Mouse (Mus musculus): ENCODE measurements at regions not wholly inside any gene's neighbourhood (a gene's known extent, or its start where the extent isn't known, plus 50 kb on each side); places are given as distances from the start of the nearest gene placed in this dataset.
A peak's percentile ranks its signal among the peaks of the same experiment; 100 is the strongest.

DNA sequence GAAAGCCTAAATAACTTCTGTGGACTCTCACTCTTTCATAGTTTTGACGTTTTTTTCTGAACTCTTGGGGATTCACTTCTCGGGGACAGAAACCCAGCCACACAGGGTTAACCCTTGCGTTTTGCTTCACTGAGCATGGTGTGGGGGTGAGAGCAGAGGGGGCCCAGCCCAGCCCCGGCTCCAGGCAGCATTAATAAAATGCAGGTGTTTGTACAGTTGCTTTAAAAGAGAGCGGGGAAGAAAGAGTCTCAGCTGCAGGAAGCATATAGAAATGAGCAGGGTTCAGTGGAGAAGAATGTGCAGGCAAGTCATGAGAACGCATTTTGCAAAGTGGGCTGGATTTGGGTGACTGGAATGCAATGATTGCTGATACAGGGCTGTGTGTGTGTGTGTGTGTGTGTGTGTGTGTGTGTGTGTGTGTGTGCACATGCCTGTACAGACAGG is 91.8 kb downstream of the Zfp36l1 start:
- ATAC-seq (replicated peaks; ENCODE audit: low FRiP score, poor library complexity, severe bottlenecking): no peak

- ATAC-seq (replicated peaks; ENCODE audit: low FRiP score, poor library complexity, severe bottlenecking): no peak
Measured at GRCm38 (mm10) chr12:80018086-80018485, 94.7 kb downstream of the Zfp36l1 start.

GRCm38 (mm10) chr12:80017376-80017929 is 95.4 kb downstream of the Zfp36l1 start:
- ATAC-seq (replicated peaks; ENCODE audit: low FRiP score, poor library complexity, severe bottlenecking): no peak

- ATAC-seq (replicated peaks; ENCODE audit: low FRiP score, poor library complexity, severe bottlenecking): no peak
Measured at GRCm38 (mm10) chr12:80015938-80016337, 96.9 kb downstream of the Zfp36l1 start.

GRCm38 (mm10) chr12:80014598-80014983 is 98.2 kb downstream of the Zfp36l1 start:
- no peak for ATAC-seq (replicated peaks; ENCODE audit: low FRiP score, poor library complexity, severe bottlenecking)

DNA sequence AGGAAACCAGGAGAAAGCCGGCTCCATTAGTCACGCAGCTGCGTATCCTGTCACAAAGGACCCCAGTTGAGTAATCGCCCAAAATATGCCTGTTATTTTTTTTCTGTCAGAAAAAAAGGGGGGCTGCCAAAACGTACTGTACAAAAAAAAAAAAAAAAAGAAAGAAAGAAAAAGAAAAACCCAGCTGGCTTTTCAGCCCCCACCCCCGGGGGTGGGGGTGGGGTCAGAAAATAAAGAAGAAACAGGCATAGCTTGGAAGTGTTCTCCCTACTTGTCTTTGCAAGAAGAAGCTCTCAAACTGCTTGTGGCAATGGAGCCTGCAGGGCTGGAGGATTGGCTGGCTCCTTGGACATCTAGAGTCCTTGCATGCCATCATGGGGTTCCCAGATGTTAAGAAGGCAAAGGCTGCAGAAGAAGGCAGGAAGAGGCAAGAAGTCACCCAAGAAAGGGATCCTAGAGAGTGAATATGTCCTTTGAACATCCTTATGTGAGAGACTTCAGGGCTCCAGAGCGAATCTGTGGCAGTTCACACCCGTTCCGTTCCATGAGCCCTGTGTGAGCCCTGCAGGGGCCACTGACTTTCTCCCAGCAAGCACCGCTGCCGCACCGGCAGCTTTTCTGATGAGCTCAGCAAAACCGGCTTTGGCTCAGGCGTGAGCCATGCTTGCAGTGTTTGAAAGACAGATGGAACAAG is 98.8 kb downstream of the Zfp36l1 start:
- peak; percentile 73 for ATAC-seq (replicated peaks; ENCODE audit: low FRiP score, poor library complexity, severe bottlenecking)

GRCm38 (mm10) chr12:80013577-80013903 is 99.3 kb downstream of the Zfp36l1 start:
- no peak for ATAC-seq (replicated peaks; ENCODE audit: low FRiP score, poor library complexity, severe bottlenecking)

- no peak for ATAC-seq (replicated peaks; ENCODE audit: low FRiP score, poor library complexity, severe bottlenecking)
Measured at GRCm38 (mm10) chr12:80011916-80012315, 100.9 kb downstream of the Zfp36l1 start.

DNA sequence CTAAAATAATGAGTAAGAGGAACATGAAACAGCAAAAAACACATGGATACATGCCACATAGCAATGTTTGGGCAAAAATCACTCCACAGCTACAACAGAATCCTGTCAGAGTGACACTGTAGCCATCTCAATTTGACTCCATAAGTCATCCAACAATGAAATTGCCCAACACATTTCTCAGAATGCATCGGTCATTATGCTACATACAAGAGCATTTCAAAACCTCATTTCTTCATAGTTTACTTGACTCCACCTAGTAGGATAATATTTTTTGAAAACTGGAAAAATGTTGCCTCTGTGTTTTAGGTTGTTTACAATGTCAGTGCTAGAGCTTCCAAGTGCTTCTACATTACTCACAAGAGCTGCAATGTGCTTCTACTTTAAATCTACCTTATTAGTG is 101.9 kb downstream of the Zfp36l1 start:
- ATAC-seq (replicated peaks; ENCODE audit: low FRiP score, poor library complexity, severe bottlenecking): no peak

- ATAC-seq (replicated peaks; ENCODE audit: low FRiP score, poor library complexity, severe bottlenecking): no peak
Measured at GRCm38 (mm10) chr12:80010220-80010619, 102.6 kb downstream of the Zfp36l1 start.

DNA sequence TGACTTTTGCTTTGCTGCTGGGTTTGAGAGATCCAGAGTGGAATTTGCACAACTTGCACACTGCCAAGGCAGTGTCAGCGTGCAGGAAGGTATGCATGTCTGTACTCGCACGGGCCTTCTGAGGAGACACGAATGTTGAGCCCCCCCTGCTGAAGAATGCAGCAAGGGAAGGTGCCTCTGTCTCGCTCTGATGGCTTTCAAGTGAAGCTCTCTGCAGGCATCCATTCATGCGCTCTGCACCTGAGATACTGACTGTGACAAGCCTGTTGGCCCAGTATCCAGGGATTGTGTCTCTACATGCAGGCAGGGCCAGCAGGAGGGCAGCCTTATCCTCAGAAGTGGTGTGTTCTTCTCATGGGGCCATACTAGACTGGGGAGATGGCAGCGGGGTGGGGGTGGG is 105.0 kb downstream of the Zfp36l1 start:
- no peak for ATAC-seq (replicated peaks; ENCODE audit: low FRiP score, poor library complexity, severe bottlenecking)

DNA sequence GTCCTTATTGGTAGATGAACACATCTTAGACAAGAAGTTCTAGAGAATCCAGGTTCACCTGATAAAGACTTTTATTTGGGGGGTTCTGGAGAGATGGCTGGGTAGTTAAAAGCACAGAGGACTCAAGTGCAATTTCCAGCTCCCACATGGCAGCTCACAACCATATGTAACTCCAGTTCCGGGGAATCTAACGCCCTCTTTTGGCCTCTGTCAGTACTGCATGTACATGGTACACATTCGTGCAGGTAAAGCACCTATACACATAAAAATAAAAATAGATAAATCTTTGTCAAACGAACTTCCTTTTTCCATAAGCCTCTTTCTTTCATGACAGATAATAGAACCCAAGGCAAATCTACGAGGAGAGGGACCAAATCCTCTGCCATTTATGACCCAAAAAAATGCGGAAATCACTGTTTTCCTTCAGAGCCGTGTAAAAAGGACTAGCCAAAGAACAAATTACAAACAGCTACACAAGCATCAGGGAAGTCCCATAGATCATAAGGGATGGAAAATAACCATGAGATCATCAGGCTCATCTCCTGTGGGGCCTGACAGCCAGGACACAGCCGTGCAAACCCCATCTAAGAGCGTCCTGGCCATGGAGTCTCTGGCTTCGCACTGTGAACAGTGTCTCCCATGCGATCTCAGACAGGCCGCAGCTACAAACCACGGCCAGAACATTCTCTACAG is 107.4 kb downstream of the Zfp36l1 start:
- no peak for ATAC-seq (replicated peaks; ENCODE audit: low FRiP score, poor library complexity, severe bottlenecking)

DNA sequence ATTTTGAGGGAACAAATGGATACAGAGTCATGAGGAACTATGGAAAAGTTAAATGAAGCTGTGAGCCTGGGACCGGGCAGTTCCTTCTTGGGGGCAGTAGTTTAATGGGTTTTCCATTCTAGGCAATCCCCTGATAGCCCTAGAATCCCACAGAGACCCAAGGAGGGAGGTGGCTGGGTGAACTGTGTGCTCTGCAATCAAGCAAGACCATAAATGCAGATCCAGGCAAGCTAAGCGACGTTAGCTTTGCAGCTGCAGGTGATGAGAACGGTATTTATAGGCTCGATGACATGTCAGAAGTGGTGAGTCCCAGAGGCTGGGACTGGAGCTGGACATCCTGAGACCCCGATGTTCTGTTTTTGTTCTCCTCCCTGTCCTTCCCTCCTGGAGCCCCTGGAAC is 108.2 kb downstream of the Zfp36l1 start:
- ATAC-seq (replicated peaks; ENCODE audit: low FRiP score, poor library complexity, severe bottlenecking): no peak

- ATAC-seq (replicated peaks; ENCODE audit: low FRiP score, poor library complexity, severe bottlenecking): no peak
Measured at GRCm38 (mm10) chr12:80003486-80003885, 109.3 kb downstream of the Zfp36l1 start.

- no peak for ATAC-seq (replicated peaks; ENCODE audit: low FRiP score, poor library complexity, severe bottlenecking)
Measured at GRCm38 (mm10) chr12:80002474-80003125, 110.2 kb downstream of the Zfp36l1 start.

DNA sequence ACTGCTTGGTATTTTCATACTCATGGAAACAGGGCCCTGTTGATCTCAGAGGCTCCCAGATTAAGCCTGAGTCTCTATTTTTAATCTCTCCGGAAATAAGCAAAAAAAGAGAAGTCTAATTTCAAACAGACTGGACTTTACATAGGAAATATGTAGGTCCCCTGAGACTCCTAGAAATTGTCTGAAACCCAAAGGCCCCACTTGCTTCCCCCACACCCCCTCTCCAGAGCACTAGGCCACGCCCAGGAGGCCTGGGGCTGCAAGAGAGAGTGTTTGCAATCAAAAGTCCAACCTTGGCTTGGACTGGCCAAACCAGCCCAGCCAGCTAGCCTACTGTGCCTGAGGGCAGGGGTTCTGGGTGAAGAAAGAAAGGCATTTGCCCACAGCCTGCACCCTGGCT is 111.0 kb downstream of the Zfp36l1 start:
- no peak for ATAC-seq (replicated peaks; ENCODE audit: low FRiP score, poor library complexity, severe bottlenecking)

DNA sequence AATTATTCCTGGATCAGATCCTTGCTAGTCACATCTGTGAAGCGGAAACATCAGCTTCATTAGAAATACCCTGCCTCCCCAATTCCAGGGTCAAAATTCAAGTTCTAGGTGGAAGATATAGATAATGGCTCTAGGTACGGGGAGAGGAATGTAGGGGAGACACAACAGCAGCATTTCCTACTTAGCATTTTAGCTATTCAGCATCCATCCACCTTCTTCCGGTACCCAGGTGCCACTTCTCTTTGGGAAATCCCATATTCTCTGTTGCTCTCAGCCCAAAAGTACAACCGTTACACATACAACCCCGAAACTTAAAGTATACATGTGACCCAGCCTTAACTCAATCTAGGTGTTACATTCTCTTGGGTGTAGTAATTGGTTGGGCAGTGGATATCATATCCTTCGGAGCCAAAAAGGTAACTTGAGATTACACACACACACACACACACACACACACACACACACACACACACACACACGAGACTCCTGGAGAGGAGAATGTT is 112.9 kb downstream of the Zfp36l1 start:
- ATAC-seq (replicated peaks; ENCODE audit: low FRiP score, poor library complexity, severe bottlenecking): no peak

- ATAC-seq (replicated peaks; ENCODE audit: low FRiP score, poor library complexity, severe bottlenecking): no peak
Measured at GRCm38 (mm10) chr12:79998788-79999187, 114.0 kb downstream of the Zfp36l1 start.

DNA sequence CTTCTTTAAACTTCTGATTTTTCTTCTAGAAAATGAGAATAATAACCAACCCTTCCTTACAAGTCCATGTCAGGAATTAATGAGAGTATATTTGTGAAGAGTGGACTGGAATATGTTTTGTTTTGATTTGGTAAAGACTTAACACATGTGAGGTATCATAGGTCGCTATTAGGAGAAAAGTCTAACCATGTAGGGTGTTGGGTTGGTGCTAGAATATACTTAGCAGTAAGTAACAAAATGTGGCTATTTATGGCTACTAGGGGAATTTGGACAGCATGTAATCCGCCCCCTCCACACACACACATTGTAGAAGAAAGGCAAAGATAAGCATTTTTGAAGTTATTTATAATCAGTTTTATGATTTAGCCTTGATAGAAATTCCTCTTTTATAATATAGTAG is 114.5 kb downstream of the Zfp36l1 start:
- no peak for ATAC-seq (replicated peaks; ENCODE audit: low FRiP score, poor library complexity, severe bottlenecking)

DNA sequence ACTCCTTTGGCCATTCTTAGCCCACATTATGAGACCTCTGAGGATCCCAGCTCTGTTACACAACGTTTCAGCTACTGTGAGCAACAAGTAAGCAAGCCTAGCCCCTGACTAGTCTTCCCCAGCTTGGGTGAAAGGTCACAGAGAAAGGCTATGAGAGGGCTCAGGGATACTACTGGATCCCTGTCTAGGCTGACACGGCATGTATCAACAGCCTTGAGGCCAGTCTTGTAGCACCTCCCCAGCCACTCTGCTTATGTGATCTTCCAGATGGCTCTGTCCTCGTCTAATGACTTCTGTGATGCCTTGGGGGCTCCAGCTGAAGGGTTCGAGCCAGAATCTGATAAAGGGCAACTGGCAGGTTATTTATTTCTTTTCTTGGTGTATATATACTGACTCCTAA is 115.6 kb downstream of the Zfp36l1 start:
- ATAC-seq (replicated peaks; ENCODE audit: low FRiP score, poor library complexity, severe bottlenecking): no peak
